Mouse (Mus musculus) embryo, embryonic 10.5 days (tissue): ENCODE results near the gene Glrx2.
"Not testable (repeated sequence)": the region's sequence is repeated elsewhere in the genome, so short reads cannot be mapped to it uniquely, and the experiment has no call there.

Experiments used
- DNase-seq: peaks from one replicate; pipeline ENCODE4 v3.0.0-alpha.2; 2015; ENCODE audit warnings: low spot score

Gene Glrx2

GRCm38 (mm10) chr1:143716038-143716437, at the start of gene Glrx2:
TSS of gene Glrx2 (plus strand) at chr1:143716338.
- DNase-seq: not testable (repeated sequence)

- no peak for DNase-seq
Observed at GRCm38 (mm10) chr1:143675734-143676361, 40.3 kb upstream of the Glrx2 start.

GRCm38 (mm10) chr1:143681108-143681507, 35.0 kb upstream of the Glrx2 start:
- no peak for DNase-seq

GRCm38 (mm10) chr1:143684849-143685248, 31.3 kb upstream of the Glrx2 start:
- no peak for DNase-seq

- peak; percentile 46 for DNase-seq
Observed at GRCm38 (mm10) chr1:143701736-143702135, 14.4 kb upstream of the Glrx2 start.

- DNase-seq: peak; percentile 63
Observed at GRCm38 (mm10) chr1:143702141-143702740, 13.9 kb upstream of the Glrx2 start.

- DNase-seq: peak; percentile 89
Observed at GRCm38 (mm10) chr1:143702741-143703262, 13.3 kb upstream of the Glrx2 start, which contains the start of gene Cdc73. TSS of gene Cdc73 (minus strand) at chr1:143702893.

- no peak for DNase-seq
Observed at GRCm38 (mm10) chr1:143707006-143707405, 9.1 kb upstream of the Glrx2 start.

GRCm38 (mm10) chr1:143708361-143708760, 7.8 kb upstream of the Glrx2 start:
- DNase-seq: no peak

GRCm38 (mm10) chr1:143709966-143710626, 6.0 kb upstream of the Glrx2 start:
- DNase-seq: no peak

- DNase-seq: no peak
Observed at GRCm38 (mm10) chr1:143710627-143710976, 5.5 kb upstream of the Glrx2 start.

- no peak for DNase-seq
Observed at GRCm38 (mm10) chr1:143724456-143725064, 8.4 kb downstream of the Glrx2 start.

- no peak for DNase-seq
Observed at GRCm38 (mm10) chr1:143727701-143728445, 11.7 kb downstream of the Glrx2 start.

- peak; percentile 56 for DNase-seq
Observed at GRCm38 (mm10) chr1:143730899-143731298, 14.8 kb downstream of the Glrx2 start.

GRCm38 (mm10) chr1:143731691-143732090, 15.6 kb downstream of the Glrx2 start:
- no peak for DNase-seq

- DNase-seq: no peak
Observed at GRCm38 (mm10) chr1:143733914-143734410, 17.8 kb downstream of the Glrx2 start.

- DNase-seq: peak; percentile 36
Observed at GRCm38 (mm10) chr1:143738811-143739210, 22.7 kb downstream of the Glrx2 start.

GRCm38 (mm10) chr1:143739361-143740350, 23.5 kb downstream of the Glrx2 start:
- DNase-seq: peak; percentile 78

GRCm38 (mm10) chr1:143740581-143740980, 24.4 kb downstream of the Glrx2 start:
- DNase-seq: no peak

- DNase-seq: no peak
Observed at GRCm38 (mm10) chr1:143741331-143741730, 25.2 kb downstream of the Glrx2 start.
